Mouse (Mus musculus): ENCODE measurements at regions not wholly inside any gene's neighbourhood (a gene's known extent, or its start where the extent isn't known, plus 50 kb on each side); places are given as distances from the start of the nearest gene placed in this dataset.

DNA sequence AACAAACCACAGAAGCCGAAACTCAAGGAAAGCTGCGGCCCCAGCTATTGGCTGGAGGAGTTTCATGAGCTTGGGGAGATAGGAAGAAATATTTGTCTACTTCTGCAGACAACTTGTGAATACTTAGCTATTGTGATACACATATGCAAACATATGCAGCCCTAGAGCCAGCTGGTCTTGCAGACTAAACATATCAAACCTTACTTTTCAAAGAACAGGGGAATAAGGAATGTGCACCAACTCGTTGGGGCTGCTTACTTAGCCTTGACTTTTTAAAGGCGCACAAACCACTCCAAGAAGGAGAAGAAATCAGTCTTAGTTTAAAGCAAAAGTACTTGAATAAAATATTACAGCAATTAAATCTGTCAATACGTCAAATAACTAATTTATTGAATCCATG lies 106.8 kb upstream of the Lpar1 start:
- DNase-seq: no peak

DNA sequence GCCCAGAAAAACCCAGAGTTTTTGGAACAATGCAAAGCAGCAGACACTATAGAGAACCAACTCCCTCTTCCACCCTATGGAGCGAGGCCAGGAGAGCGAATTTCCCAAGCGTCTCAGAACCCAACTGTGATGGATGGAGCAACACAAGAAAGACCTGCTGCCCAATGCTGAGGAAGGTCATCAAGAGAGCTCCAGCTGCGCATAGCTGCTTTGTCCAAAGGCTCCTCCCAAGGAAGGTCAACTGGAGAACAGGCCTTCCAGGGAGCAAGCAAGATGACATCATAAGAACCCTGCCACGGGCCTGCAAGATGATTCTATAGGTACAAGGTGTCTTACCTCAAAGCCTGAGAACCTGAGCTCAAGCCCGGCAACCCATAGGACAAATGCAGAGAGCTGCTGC lies 104.5 kb upstream of the Lpar1 start:
- no peak for DNase-seq

GRCm38 (mm10) chr4:58647761-58648295 lies 94.1 kb upstream of the Lpar1 start:
- no peak for DNase-seq

GRCm38 (mm10) chr4:58646821-58647220 lies 93.1 kb upstream of the Lpar1 start:
- no peak for DNase-seq

- peak; percentile 32 for DNase-seq
Observed at GRCm38 (mm10) chr4:58643371-58643770, 89.7 kb upstream of the Lpar1 start.

- DNase-seq: no peak
Observed at GRCm38 (mm10) chr4:58642236-58642635, 88.5 kb upstream of the Lpar1 start.

DNA sequence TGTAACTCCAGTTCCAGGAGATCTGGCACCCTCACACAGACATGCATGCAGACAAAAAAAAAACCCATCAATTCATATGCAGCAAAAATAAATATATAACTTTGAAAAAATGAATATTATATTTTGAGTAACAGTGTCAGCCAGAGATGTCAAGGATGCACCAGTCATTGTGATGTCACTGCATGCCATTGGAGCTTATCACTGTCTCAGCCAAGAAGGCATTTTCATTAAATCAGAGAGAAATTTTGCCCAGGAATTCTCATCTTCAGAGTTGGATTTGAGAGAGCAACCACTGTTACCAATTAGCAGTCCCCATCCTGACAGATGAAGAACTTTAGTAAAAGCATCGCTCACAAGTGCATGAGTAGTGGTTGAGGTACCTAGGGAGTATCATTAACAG lies 79.0 kb upstream of the Lpar1 start:
- no peak for DNase-seq

DNA sequence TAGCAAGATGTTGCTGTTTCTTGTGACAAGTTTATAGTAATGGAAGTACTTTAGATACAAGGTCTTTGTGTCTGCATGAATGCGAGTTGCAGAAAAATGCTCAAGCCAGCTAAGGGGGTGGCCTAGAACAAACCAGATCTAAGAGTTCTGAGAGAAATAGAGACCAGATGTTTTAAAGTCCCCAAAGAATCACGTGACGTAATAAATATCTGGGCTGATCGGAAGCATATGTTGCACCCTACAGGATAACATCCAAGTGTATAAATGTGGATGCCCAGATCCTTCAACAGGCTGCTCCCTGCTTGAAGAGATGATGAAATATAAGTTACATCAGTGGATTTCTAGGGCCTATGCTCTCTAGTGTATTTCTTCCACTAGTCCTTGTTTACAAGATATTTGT lies 77.7 kb upstream of the Lpar1 start:
- DNase-seq: no peak

GRCm38 (mm10) chr4:58627021-58627420 lies 73.3 kb upstream of the Lpar1 start:
- no peak for DNase-seq

GRCm38 (mm10) chr4:58624059-58624458 lies 70.4 kb upstream of the Lpar1 start:
- DNase-seq: no peak

GRCm38 (mm10) chr4:58620641-58621040 lies 66.9 kb upstream of the Lpar1 start:
- no peak for DNase-seq

DNA sequence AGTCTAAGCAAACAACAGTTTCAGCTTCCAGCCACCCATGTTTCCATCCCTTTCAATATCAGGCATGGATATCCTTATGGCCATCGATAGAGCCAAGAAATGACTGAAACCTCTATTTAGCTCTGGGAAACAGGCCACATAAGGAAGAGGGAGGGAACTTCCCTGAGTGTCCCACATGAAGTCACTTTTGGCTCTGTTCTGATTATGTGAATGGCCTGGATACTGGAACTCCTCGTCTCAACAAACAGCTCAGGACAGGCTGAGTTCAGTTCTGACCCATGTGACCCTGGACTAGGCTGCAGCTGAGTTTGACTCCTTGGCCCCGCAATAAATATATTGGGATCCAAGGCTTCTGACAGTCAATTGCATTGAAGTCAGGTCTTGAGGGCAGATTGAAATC lies 63.6 kb upstream of the Lpar1 start:
- peak; percentile 33 for DNase-seq

DNA sequence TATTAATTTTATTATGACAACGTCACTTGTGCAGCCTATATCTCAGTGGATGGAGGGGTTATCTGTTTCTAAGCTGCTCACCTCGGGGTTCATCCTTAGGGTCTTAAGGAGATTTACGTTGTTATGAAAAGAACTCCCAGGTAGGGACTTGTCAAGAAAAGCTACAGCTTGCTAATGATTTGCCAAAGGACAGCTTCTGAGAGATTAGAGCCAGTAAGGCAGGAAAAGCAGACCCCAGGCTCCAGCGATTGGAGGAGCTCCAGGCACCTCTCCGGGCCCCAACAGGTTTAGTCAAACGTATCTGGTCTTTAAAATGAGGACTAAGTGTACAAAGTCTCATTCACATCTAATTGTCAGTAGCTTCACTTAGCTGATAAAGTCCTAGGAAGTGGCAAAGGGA lies 59.8 kb upstream of the Lpar1 start:
- no peak for DNase-seq

DNA sequence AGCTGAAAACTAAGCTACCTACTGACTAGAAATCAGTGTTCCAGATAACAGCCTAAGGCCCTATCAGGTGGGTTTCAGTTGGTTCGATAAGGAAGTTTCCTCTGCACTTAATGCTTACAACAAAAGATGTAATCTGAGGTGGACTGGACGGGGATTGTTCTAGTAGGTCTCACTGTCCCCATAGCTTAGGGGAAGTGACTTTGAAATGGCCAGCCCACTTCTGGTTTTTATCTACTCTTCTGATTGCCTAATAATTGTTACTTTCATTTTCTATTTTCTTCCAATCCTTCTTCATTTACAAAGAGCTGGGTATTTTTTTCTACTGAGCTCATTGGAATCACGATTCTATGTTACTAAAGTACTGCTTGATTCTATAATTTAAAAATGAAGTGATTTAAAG lies 59.3 kb upstream of the Lpar1 start:
- DNase-seq: no peak

GRCm38 (mm10) chr4:58607491-58607890 lies 53.8 kb upstream of the Lpar1 start:
- DNase-seq: no peak

GRCm38 (mm10) chr4:58605941-58606340 lies 52.2 kb upstream of the Lpar1 start:
- no peak for DNase-seq
